Mouse (Mus musculus) CH12.LX (cell line): ENCODE results near the gene Nmrk1.

ENCODE experiments used
- CHD1 ChIP-seq: IDR thresholded peaks from 2 replicates; pipeline ENCODE4 v1.6.1; 2012; ENCODE audit warnings: low read depth, low read length, improper control_type of control experiment, inconsistent platforms
- CTCF ChIP-seq, 2 experiments: IDR thresholded peaks in 1 of 2; conservative IDR thresholded peaks in 1 of 2; 2 replicates each; pipeline ENCODE4 v1.5.1; 2011 to 2012; ENCODE audit warnings: low read depth in 2 of 2, low read length in 2 of 2, improper control_type of control experiment in 1 of 2, inconsistent platforms in 1 of 2, mild to moderate bottlenecking in 1 of 2, moderate library complexity in 1 of 2
- MXI1 ChIP-seq: IDR thresholded peaks from 2 replicates; pipeline ENCODE4 v1.6.1; 2011; ENCODE audit warnings: mild to moderate bottlenecking, low read depth, low read length, improper control_type of control experiment
- USF1 ChIP-seq: IDR thresholded peaks from 2 replicates; pipeline ENCODE4 v1.6.1; 2014; ENCODE audit warnings: low read depth, mild to moderate bottlenecking, inconsistent platforms, low read length, improper control_type of control experiment
- ZNF384 ChIP-seq: IDR thresholded peaks from 2 replicates; pipeline ENCODE4 v1.6.1; 2012; ENCODE audit warnings: low read depth, low read length, improper control_type of control experiment, inconsistent platforms

- no peak for TF ChIP-seq CHD1
- TF ChIP-seq CTCF (conservative IDR thresholded peaks at IDR 0.05 in 1 of 2, IDR thresholded peaks at IDR 0.05 in 1 of 2; ENCODE audit: low read depth in 2 of 2, low read length in 2 of 2), result no peak
- TF ChIP-seq ZNF384, result no peak
- TF ChIP-seq USF1, result no peak
- TF ChIP-seq MXI1, result no peak
These were observed 38.0 kb upstream of the Nmrk1 start for GRCm38 (mm10) chr19:18593722-18594121.
